Mouse (Mus musculus) lung, postnatal 0 days (tissue): ENCODE data around the gene Selenop. TPM values are rescaled to one million over a fixed set of nuclear protein-coding genes. Genes with fewer than 3 reads are reported as not detected.

Source experiments
- ATAC-seq: fragments of 200-750 bp; cut with Nextera tagmentation; 2 replicates; pipeline ENCODE4 v1.8.0; 2017; ENCODE audit warnings: moderate library complexity
- DNase-seq: peaks from one replicate; pipeline ENCODE4 v3.0.0-alpha.2; 2016; ENCODE audit warnings: low spot score
- H3K27ac ChIP-seq: fragments of 300-500 bp; sonication (generic); 2 replicates; pipeline ENCODE4 v1.5.1; 2014; ENCODE audit warnings: antibody characterized with exemption, mild to moderate bottlenecking, low read length, mixed read lengths
- H3K27me3 ChIP-seq: fragments of 300-500 bp; sonication (generic); replicated peaks from 2 replicates; pipeline ENCODE4 v1.6.1; 2014; ENCODE audit warnings: low read length, mixed read lengths; ENCODE audit not compliant: insufficient read depth
- H3K36me3 ChIP-seq: fragments of 300-500 bp; sonication (generic); 2 replicates; pipeline ENCODE4 v1.6.1; 2014; ENCODE audit warnings: low read length, mixed read lengths; ENCODE audit not compliant: insufficient read depth
- H3K4me1 ChIP-seq: fragments of 300-500 bp; sonication (generic); 2 replicates; pipeline ENCODE4 v1.6.1; 2014; ENCODE audit warnings: antibody characterized with exemption, low read depth, low read length, mixed read lengths; ENCODE audit not compliant: insufficient read depth
- H3K4me2 ChIP-seq: fragments of 300-500 bp; sonication (generic); replicated peaks from 2 replicates; pipeline ENCODE4 v1.6.1; 2014; ENCODE audit warnings: low read depth, mild to moderate bottlenecking, low read length, moderate library complexity, mixed read lengths
- H3K4me3 ChIP-seq: fragments of 300-500 bp; sonication (generic); 2 replicates; pipeline ENCODE4 v1.5.1; 2014; ENCODE audit warnings: low read depth, low read length
- H3K9ac ChIP-seq: fragments of 300-500 bp; sonication (generic); replicated peaks from 2 replicates; pipeline ENCODE4 v1.6.1; 2014; ENCODE audit warnings: low read depth, mild to moderate bottlenecking
- H3K9me3 ChIP-seq: fragments of 300-500 bp; sonication (generic); 2 replicates; pipeline ENCODE4 v1.6.1; 2016; ENCODE audit warnings: low read length, mixed read lengths
- CTCF ChIP-seq: IDR thresholded peaks from 2 replicates; pipeline ENCODE4 v1.5.1; 2016; ENCODE audit warnings: antibody characterized with exemption, mild to moderate bottlenecking
- EP300 ChIP-seq: IDR thresholded peaks from 2 replicates; pipeline ENCODE4 v1.6.1; 2016; ENCODE audit warnings: antibody characterized with exemption, mild to moderate bottlenecking, control low read depth
- WGBS: fragments of 180-500 bp; shearing (Covaris S2); extraction: QIAGEN DNeasy Blood & Tissue Kit; methylation state at CpG from one replicate; pipeline ENCODE4 v1.1.7; 2014; 5-methylcytosine and 5-hydroxymethylcytosine counted together
- polyA plus RNA-seq: library from polyadenylated mRNA; unstranded; fragments of >200 nt; fragmentation: Nextera tagmentation; extraction: Ambion mirVana; gene quantifications from 2 replicates; pipeline ENCODE4 v1.2.1, GENCODE M21; 2015

The Selenop gene
- polyA plus RNA-seq, 1 experiment from 2014 or later = 404 TPM

DNA sequence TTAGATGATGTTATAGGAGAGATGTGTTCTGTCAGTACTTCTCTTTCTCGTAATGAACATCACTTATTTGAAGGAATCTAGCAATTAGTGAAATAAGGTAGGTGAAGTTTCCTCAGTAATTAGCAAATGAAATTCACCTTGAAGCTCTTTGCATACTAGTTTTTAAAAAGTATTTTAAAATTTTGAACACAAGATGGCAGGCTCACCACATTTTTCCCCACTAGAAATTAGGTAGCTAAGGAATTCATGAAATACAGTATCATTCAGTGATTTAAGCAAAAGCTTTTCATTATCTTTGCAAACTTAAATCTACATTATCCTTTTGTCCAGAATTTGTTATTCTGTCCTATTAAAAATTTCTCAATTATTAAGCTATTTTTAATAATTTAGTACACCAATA lies 27.6 kb downstream of the Selenop start:
- TF ChIP-seq EP300 (no peak), CTCF (peak; percentile 53)
- Histone ChIP-seq H3K27me3 (no peaks in the 10 kb centered on the region), H3K9ac (no peak overlapping the region), H3K4me3 (no peak overlapping the region), H3K9me3 (no peaks in the 10 kb centered on the region), H3K27ac (no peak overlapping the region), H3K36me3 (no peaks in the 10 kb centered on the region), H3K4me2 (no peak overlapping the region), H3K4me1 (no peaks in the 10 kb centered on the region)
- DNase-seq = peak; percentile 44
- no peak for ATAC-seq
- WGBS = 71% methylated on average over 1 of the region's 1 CpGs

GRCm38 (mm10) chr15:3297615-3298014 lies 29.3 kb downstream of the Selenop start:
- Histone ChIP-seq H3K4me3 (no peak overlapping the region), H3K9me3 (no peaks in the 10 kb centered on the region), H3K9ac (no peak overlapping the region), H3K4me1 (no peaks in the 10 kb centered on the region), H3K27me3 (no peaks in the 10 kb centered on the region), H3K27ac (no peak overlapping the region), H3K36me3 (no peaks in the 10 kb centered on the region), H3K4me2 (no peak overlapping the region)
- TF ChIP-seq EP300 (no peak), CTCF (no peak)
- WGBS = 70% methylated on average over 8 of the region's 8 CpGs
- no peak for ATAC-seq
- no peak for DNase-seq

- H3K9me3 ChIP-seq = no peaks in the 10 kb centered on the region
- no peak for ATAC-seq
- no peaks in the 10 kb centered on the region for H3K36me3 ChIP-seq
- H3K4me3 ChIP-seq = no peak overlapping the region
- no peaks in the 10 kb centered on the region for H3K27me3 ChIP-seq
- no peak for TF ChIP-seq CTCF
- TF ChIP-seq EP300 = no peak
- no peaks in the 10 kb centered on the region for H3K4me1 ChIP-seq
- 73% methylated on average over 4 of the region's 4 CpGs for WGBS
- H3K9ac ChIP-seq = no peak overlapping the region
- DNase-seq = no peak
- no peak overlapping the region for H3K4me2 ChIP-seq
- H3K27ac ChIP-seq = no peak overlapping the region
Measured at GRCm38 (mm10) chr15:3300361-3301100, 32.2 kb downstream of the Selenop start.

- H3K4me1 ChIP-seq = no peaks in the 10 kb centered on the region
- WGBS = 86% methylated on average over 12 of the region's 12 CpGs
- no peak within 1 kb of the TSS for H3K4me2 ChIP-seq
- H3K9ac ChIP-seq = no peak within 1 kb of the TSS
- TF ChIP-seq EP300 = no peak
- no peak for TF ChIP-seq CTCF
- no peaks in the 10 kb centered on the region for H3K36me3 ChIP-seq
- no peak for ATAC-seq
- H3K27me3 ChIP-seq = no peaks in the 10 kb centered on the region
- no peaks in the 10 kb centered on the region for H3K9me3 ChIP-seq
- H3K27ac ChIP-seq = no peak within 1 kb of the TSS
- H3K4me3 ChIP-seq = no peak within 1 kb of the TSS
- DNase-seq = no peak
Measured at GRCm38 (mm10) chr15:3303426-3303825, 35.1 kb downstream of the Selenop start, which contains the start of gene Ccdc152. Gene Ccdc152 (minus strand): TSS chr15:3303526.

DNA sequence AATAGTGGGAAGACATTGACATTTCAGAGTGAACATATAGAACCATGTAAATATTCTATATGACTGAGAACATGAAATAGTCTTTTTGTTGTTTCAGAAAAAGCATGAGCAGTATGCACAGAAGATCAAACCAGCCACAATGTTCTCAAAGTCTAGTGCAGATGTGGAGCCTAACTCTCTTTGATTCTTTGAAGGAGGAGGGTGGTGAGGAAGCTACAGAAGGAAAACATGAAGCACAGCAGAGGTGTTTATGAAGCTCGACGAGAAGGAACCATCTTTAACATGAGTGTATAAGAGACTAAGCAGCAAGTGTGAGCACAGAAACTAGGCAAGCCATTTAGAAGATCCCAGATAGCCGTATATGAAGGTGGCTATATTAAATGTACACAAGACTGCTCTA lies 41.5 kb downstream of the Selenop start:
- Histone ChIP-seq H3K9me3 (no peaks in the 10 kb centered on the region), H3K9ac (no peak overlapping the region), H3K27ac (no peak overlapping the region), H3K4me2 (no peak overlapping the region), H3K27me3 (no peaks in the 10 kb centered on the region), H3K36me3 (no peaks in the 10 kb centered on the region), H3K4me3 (no peak overlapping the region), H3K4me1 (no peaks in the 10 kb centered on the region)
- DNase-seq = no peak
- 80% methylated on average over 3 of the region's 3 CpGs for WGBS
- no peak for ATAC-seq
- TF ChIP-seq CTCF (no peak), EP300 (no peak)

DNA sequence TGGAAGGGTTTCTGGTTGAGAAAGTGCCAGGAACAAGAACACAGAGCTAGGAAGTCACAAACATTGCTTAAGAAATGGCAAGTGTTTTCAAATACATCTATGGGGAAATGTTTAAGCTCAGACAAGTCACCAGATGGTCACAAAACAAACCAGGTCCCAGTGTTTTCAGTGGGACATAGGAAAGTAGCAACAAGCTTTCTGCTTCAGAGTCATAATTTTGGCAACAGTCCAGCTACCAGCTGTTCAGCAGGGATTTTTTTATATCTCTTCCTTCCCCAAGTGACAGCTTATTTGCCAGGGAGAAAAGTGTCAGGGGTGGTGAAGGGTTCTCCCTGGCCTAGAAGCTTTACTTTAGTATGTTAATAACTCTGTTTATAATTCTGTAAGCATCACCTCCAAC lies 44.6 kb downstream of the Selenop start:
- Histone ChIP-seq H3K4me1 (no peaks in the 10 kb centered on the region; the same call in 1 of the 2 replicates), H3K9ac (no peak overlapping the region), H3K27me3 (no peaks in the 10 kb centered on the region), H3K36me3 (no peaks in the 10 kb centered on the region), H3K27ac (peak overlapping the region; percentile 32; the same call in 1 of the 2 replicates), H3K4me3 (no peak overlapping the region), H3K4me2 (no peak overlapping the region), H3K9me3 (no peaks in the 10 kb centered on the region)
- ATAC-seq (peak; percentile 73), DNase-seq (peak; percentile 82)
- TF ChIP-seq CTCF = no peak
- TF ChIP-seq EP300 = peak; percentile 65
